Mouse (Mus musculus): ENCODE data around the gene Smndc1.
A peak's percentile ranks its signal among the peaks of the same experiment; 100 is the strongest.

DNA sequence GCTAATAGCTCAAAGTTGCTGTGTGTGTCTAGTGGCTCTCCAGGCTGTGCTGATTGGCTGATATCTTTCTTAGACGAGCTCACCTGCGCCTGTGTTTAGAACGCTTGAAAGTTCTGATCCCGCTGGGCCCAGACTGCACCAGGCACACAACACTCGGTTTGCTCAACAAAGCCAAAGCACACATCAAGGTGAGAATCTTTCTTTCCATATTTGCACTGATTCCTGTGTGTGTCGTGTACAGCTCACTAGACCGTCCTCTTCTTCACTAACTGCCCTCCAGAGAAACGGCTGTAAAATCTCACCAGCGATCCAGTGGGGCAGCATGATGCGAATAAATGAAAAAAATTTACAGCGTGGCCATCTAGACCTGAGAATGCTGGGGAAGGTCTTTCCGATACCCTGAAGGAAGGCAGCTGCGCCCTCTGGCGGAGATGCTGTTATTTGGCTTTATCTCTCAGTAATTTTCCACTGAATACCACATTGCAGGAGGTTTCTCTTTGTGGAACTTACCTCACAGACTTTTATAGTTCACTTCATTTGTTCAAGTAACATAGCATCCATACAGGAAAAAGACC is 20.8 kb downstream of the Smndc1 start:
- TF ChIP-seq CTCF (conservative IDR thresholded peaks at IDR 0.05; ENCODE audit: low read length) (peak; percentile 73), POU5F1 (IDR thresholded peaks at IDR 0.05; ENCODE audit: borderline replicate concordance, low read length) (no peak), NANOG (IDR thresholded peaks at IDR 0.05; ENCODE audit: borderline replicate concordance, low read length) (no peak)

Data from E14TG2a.4 (cell line).